8 mouse cellular contexts compared by ENCODE assay signal in genomic region chr4:80910481-80910870, GRCm38 (mm10). TPM values are rescaled to one million over a fixed set of nuclear protein-coding genes. Genes with fewer than 3 reads are reported as not detected.
DNase-seq lines count a peak whose midpoint lies in the region; ATAC-seq lines count a peak whose summit lies in the region.

Gene Lurap1l, plus strand, starts transcription at chr4:80910646.

- H3K36me3 ChIP-seq in hindbrain, embryonic 12.5 days, result no peaks in the 10 kb centered on the region

- ATAC-seq in hindbrain, embryonic 12.5 days (ENCODE audit: low FRiP score), result no peak; the same call in 1 of the 2 replicates

- H3K27me3 ChIP-seq in hindbrain, embryonic 12.5 days, result no peaks in the 10 kb centered on the region

- no peaks in the 10 kb centered on the region for H3K9me3 ChIP-seq in hindbrain, embryonic 12.5 days (replicated peaks)

- peaks cover 6% of the 10 kb centered on the region; the same call in 1 of the 2 replicates for H3K4me1 ChIP-seq in brown adipose tissue, adult 24 weeks (ENCODE audit: control insufficient read depth, insufficient read depth, insufficient read length, low read length)
- H3K4me1 ChIP-seq in hindbrain, embryonic 12.5 days, result peaks cover 4% of the 10 kb centered on the region; the same call in 1 of the 2 replicates

- DNase-seq in NIH3T3 (ENCODE audit: low read depth), result peak; percentile 80
- peak; percentile 19 to 21 for DNase-seq in frontal cortex, postnatal 10 days (ENCODE audit: low spot score in 2 of 2)
- DNase-seq in layer of hippocampus, postnatal 14 days (ENCODE audit: low spot score in 2 of 2), result peak; percentile 43 to 59
- peak; percentile 61 for DNase-seq in lung, postnatal 14 days
- DNase-seq in right cerebral cortex, postnatal 25 days, result peak; percentile 45
- no peak for DNase-seq in c-Kit-positive CD71-positive TER-119-positive erythroid progenitor cells, embryonic 14.5 days (ENCODE audit: low spot score)

- peak within 1 kb of the TSS; percentile 74 for H3K4me3 ChIP-seq in brown adipose tissue, adult 24 weeks (ENCODE audit: insufficient read depth, low read depth, low read length)
- peak within 1 kb of the TSS; percentile 72 for H3K4me3 ChIP-seq in hindbrain, embryonic 12.5 days

- under 1% methylated on average over 10 of the region's 10 CpGs for WGBS in hindbrain, embryonic 12.5 days

- H3K9ac ChIP-seq in hindbrain, embryonic 12.5 days, result peak within 1 kb of the TSS; percentile 73

- H3K4me2 ChIP-seq in hindbrain, embryonic 12.5 days (replicated peaks), result peak within 1 kb of the TSS; percentile 79

- peak within 1 kb of the TSS; percentile 63 for H3K27ac ChIP-seq in brown adipose tissue, adult 24 weeks (replicated peaks; ENCODE audit: low read depth, low read length)
- H3K27ac ChIP-seq in hindbrain, embryonic 12.5 days, result peak within 1 kb of the TSS; percentile 94

RNA-seq across cellular contexts. Expression of gene Lurap1l, which starts in this region (rescaled TPM):
- polyA plus RNA-seq in brown adipose tissue, adult 24 weeks (2012; ENCODE audit: insufficient read depth, insufficient read length, missing spikeins), result 1.6 and 2.0 TPM in 2 replicates
- 6.6 and 6.9 TPM in 2 replicates for polyA plus RNA-seq in hindbrain, embryonic 12.5 days (2016; fragmentation: Nextera tagmentation; extraction: Ambion mirVana)
- total RNA-seq in layer of hippocampus, postnatal 14 days (2021), result 10 to 100 TPM; 18.8 to 20.4 TPM
